ENCODE assay signal across 20 mouse cellular contexts in the genomic region with DNA sequence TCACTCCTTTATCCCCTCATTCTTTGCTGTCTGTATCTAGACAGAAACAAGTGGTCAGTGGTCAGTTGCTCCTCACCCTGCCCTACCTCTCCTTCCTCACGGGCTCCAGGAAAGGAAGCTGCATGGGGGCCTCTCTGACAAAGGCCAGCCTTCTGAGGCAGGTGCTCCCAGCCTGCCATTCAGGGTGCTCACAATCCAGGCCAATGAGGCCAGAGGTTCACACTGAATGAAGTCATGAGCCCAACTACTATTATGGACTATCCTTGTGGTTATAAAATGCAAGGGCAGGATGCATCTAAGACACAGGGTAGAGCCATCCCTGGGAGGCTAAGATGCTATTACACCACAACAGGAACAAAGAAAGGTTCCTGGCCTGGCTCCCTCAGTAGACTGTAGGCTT. TPM values are rescaled to one million over a fixed set of nuclear protein-coding genes. Genes with fewer than 3 reads are reported as not detected.
DNase-seq lines count a peak whose midpoint lies in the region; ATAC-seq and TF ChIP-seq lines count a peak whose summit lies in the region.
"Had no signal": no experiment of that assay in that cellular context is flagged by ENCODE, and none has a peak within 500 bp of the region (broad histone marks: within the 10 kb centered on the region; RNA-seq: fewer than 3 reads in every experiment).

No protein-coding gene starts in this region.

- no peak overlapping the region for H3K4me3 ChIP-seq in embryonic facial prominence, embryonic 14.5 days (ENCODE audit: low read depth, low read length)
- H3K4me3 ChIP-seq in embryonic facial prominence, embryonic 10.5 days, result no peak overlapping the region
- no peak overlapping the region for H3K4me3 ChIP-seq in heart, embryonic 15.5 days
- H3K4me3 ChIP-seq in kidney, postnatal 0 days (replicated peaks; ENCODE audit: low read depth, low read length), result no peak overlapping the region
- no peak overlapping the region for H3K4me3 ChIP-seq in midbrain, embryonic 10.5 days
- no peak overlapping the region for H3K4me3 ChIP-seq in midbrain, embryonic 15.5 days
- H3K4me3 ChIP-seq: forebrain, embryonic 12.5 days; hindbrain, embryonic 15.5 days; intestine, embryonic 15.5 days; limb, embryonic 10.5 days; neural tube, embryonic 12.5 days had no signal

- no peak for TF ChIP-seq CTCF in kidney, postnatal 0 days (IDR thresholded peaks at IDR 0.05; ENCODE audit: low read depth)

- no peaks in the 10 kb centered on the region for H3K9me3 ChIP-seq in embryonic facial prominence, embryonic 14.5 days (ENCODE audit: control insufficient read depth, low read length)
- H3K9me3 ChIP-seq in embryonic facial prominence, embryonic 10.5 days, result no peaks in the 10 kb centered on the region
- no peaks in the 10 kb centered on the region for H3K9me3 ChIP-seq in heart, embryonic 15.5 days (replicated peaks)
- H3K9me3 ChIP-seq in kidney, postnatal 0 days (replicated peaks; ENCODE audit: low read length), result no peaks in the 10 kb centered on the region
- no peaks in the 10 kb centered on the region for H3K9me3 ChIP-seq in midbrain, embryonic 10.5 days (replicated peaks)
- no peaks in the 10 kb centered on the region for H3K9me3 ChIP-seq in midbrain, embryonic 15.5 days
- H3K9me3 ChIP-seq: forebrain, embryonic 12.5 days; hindbrain, embryonic 15.5 days; intestine, embryonic 15.5 days; limb, embryonic 10.5 days; neural tube, embryonic 12.5 days had no signal

- ATAC-seq in embryonic facial prominence, embryonic 14.5 days (ENCODE audit: low read depth), result no peak
- no peak for ATAC-seq in heart, embryonic 15.5 days (replicated peaks; ENCODE audit: insufficient number of reproducible peaks, insufficient read depth, low FRiP score, low read depth)
- ATAC-seq in kidney, postnatal 0 days (replicated peaks; ENCODE audit: low FRiP score, low read depth), result no peak
- no peak for ATAC-seq in midbrain, embryonic 15.5 days (replicated peaks)
- ATAC-seq: intestine, embryonic 15.5 days had no signal

- WGBS in embryonic facial prominence, embryonic 14.5 days, result 67% methylated on average over 1 of the region's 1 CpGs
- 70% methylated on average over 1 of the region's 1 CpGs for WGBS in embryonic facial prominence, embryonic 10.5 days
- WGBS in heart, embryonic 15.5 days, result 50% methylated on average over 1 of the region's 1 CpGs
- 68% methylated on average over 1 of the region's 1 CpGs for WGBS in kidney, postnatal 0 days
- 71% methylated on average over 1 of the region's 1 CpGs for WGBS in midbrain, embryonic 10.5 days
- WGBS in midbrain, embryonic 15.5 days, result 71% methylated on average over 1 of the region's 1 CpGs

- no peak for DNase-seq in embryonic facial prominence, embryonic 14.5 days (ENCODE audit: low spot score)
- DNase-seq in embryonic facial prominence, embryonic 10.5 days (ENCODE audit: low spot score), result no peak
- DNase-seq in heart, postnatal 14 days, result no peak
- no peak for DNase-seq in kidney, postnatal 0 days (ENCODE audit: low spot score)
- DNase-seq in kidney, postnatal 36 days, result no peak
- no peak for DNase-seq in midbrain, embryonic 10.5 days (ENCODE audit: low spot score)
- DNase-seq: cerebellum, adult 8-10 months; right cerebral cortex, adult 18-20 months; thymus, postnatal 25 days had no signal

- no peaks in the 10 kb centered on the region for H3K4me1 ChIP-seq in embryonic facial prominence, embryonic 14.5 days (ENCODE audit: control insufficient read depth, insufficient read depth, low read length)
- H3K4me1 ChIP-seq in embryonic facial prominence, embryonic 10.5 days, result peaks cover 13% of the 10 kb centered on the region
- peaks cover 17% of the 10 kb centered on the region for H3K4me1 ChIP-seq in heart, embryonic 15.5 days (replicated peaks)
- H3K4me1 ChIP-seq in kidney, postnatal 0 days (replicated peaks; ENCODE audit: insufficient read depth, low read length), result peaks cover 9% of the 10 kb centered on the region; the same call in 1 of the 2 replicates
- no peaks in the 10 kb centered on the region; the same call in 1 of the 2 replicates for H3K4me1 ChIP-seq in midbrain, embryonic 10.5 days
- no peaks in the 10 kb centered on the region for H3K4me1 ChIP-seq in midbrain, embryonic 15.5 days
- H3K4me1 ChIP-seq: forebrain, embryonic 12.5 days; hindbrain, embryonic 15.5 days; neural tube, embryonic 12.5 days had no signal

- H3K36me3 ChIP-seq in embryonic facial prominence, embryonic 14.5 days (ENCODE audit: control insufficient read depth, insufficient read depth, low read length), result no peaks in the 10 kb centered on the region
- no peaks in the 10 kb centered on the region for H3K36me3 ChIP-seq in embryonic facial prominence, embryonic 10.5 days (replicated peaks)
- H3K36me3 ChIP-seq in heart, embryonic 15.5 days, result no peaks in the 10 kb centered on the region
- H3K36me3 ChIP-seq in kidney, postnatal 0 days (ENCODE audit: insufficient read depth, low read length), result no peaks in the 10 kb centered on the region
- H3K36me3 ChIP-seq in midbrain, embryonic 10.5 days, result no peaks in the 10 kb centered on the region
- H3K36me3 ChIP-seq in midbrain, embryonic 15.5 days (replicated peaks), result no peaks in the 10 kb centered on the region
- H3K36me3 ChIP-seq: forebrain, embryonic 12.5 days; hindbrain, embryonic 15.5 days; intestine, embryonic 15.5 days; limb, embryonic 10.5 days; neural tube, embryonic 12.5 days had no signal

- no peaks in the 10 kb centered on the region; the same call in 1 of the 2 replicates for H3K27me3 ChIP-seq in embryonic facial prominence, embryonic 14.5 days (replicated peaks; ENCODE audit: control insufficient read depth, insufficient read depth, low read length)
- no peaks in the 10 kb centered on the region for H3K27me3 ChIP-seq in embryonic facial prominence, embryonic 10.5 days (replicated peaks; ENCODE audit: low read depth, poor library complexity, severe bottlenecking)
- no peaks in the 10 kb centered on the region for H3K27me3 ChIP-seq in heart, embryonic 15.5 days
- H3K27me3 ChIP-seq in kidney, postnatal 0 days (ENCODE audit: insufficient read depth, low read length), result no peaks in the 10 kb centered on the region
- H3K27me3 ChIP-seq in midbrain, embryonic 10.5 days (ENCODE audit: low read depth, poor library complexity, severe bottlenecking), result no peaks in the 10 kb centered on the region
- H3K27me3 ChIP-seq in midbrain, embryonic 15.5 days (replicated peaks), result no peaks in the 10 kb centered on the region
- H3K27me3 ChIP-seq: forebrain, embryonic 12.5 days; hindbrain, embryonic 15.5 days; intestine, embryonic 15.5 days; neural tube, embryonic 12.5 days had no signal

- no peak overlapping the region for H3K9ac ChIP-seq in embryonic facial prominence, embryonic 14.5 days (ENCODE audit: low read depth, low read length)
- H3K9ac ChIP-seq in heart, embryonic 15.5 days, result no peak overlapping the region
- no peak overlapping the region for H3K9ac ChIP-seq in kidney, postnatal 0 days (ENCODE audit: low read depth, low read length)
- no peak overlapping the region for H3K9ac ChIP-seq in midbrain, embryonic 15.5 days
- H3K9ac ChIP-seq: forebrain, embryonic 12.5 days; hindbrain, embryonic 15.5 days; intestine, embryonic 15.5 days; liver, embryonic 14.5 days; neural tube, embryonic 12.5 days had no signal

- intact Hi-C loops in heart, postnatal 14 days (cut with DNase I), result no loop called here

- H3K4me2 ChIP-seq in embryonic facial prominence, embryonic 14.5 days (ENCODE audit: low read depth, low read length), result no peak overlapping the region
- no peak overlapping the region for H3K4me2 ChIP-seq in heart, embryonic 15.5 days
- no peak overlapping the region for H3K4me2 ChIP-seq in kidney, postnatal 0 days (ENCODE audit: low read length)
- H3K4me2 ChIP-seq in midbrain, embryonic 15.5 days, result no peak overlapping the region
- H3K4me2 ChIP-seq: forebrain, embryonic 12.5 days; hindbrain, embryonic 15.5 days; intestine, embryonic 15.5 days; midbrain, embryonic 11.5 days; neural tube, embryonic 12.5 days had no signal

- 0 out of 2 replicates have a peak overlapping the region, but pooled peaks have one; percentile 13 for H3K27ac ChIP-seq in embryonic facial prominence, embryonic 14.5 days (replicated peaks; ENCODE audit: low read depth, low read length)
- H3K27ac ChIP-seq in embryonic facial prominence, embryonic 10.5 days (replicated peaks), result no peak overlapping the region
- H3K27ac ChIP-seq in heart, embryonic 15.5 days, result peak overlapping the region; percentile 90
- H3K27ac ChIP-seq in kidney, postnatal 0 days, result peak overlapping the region; percentile 94
- peak overlapping the region; percentile 1; the same call in 1 of the 2 replicates for H3K27ac ChIP-seq in midbrain, embryonic 10.5 days (replicated peaks)
- H3K27ac ChIP-seq in midbrain, embryonic 15.5 days, result no peak overlapping the region
- H3K27ac ChIP-seq: forebrain, embryonic 12.5 days; hindbrain, embryonic 15.5 days; intestine, embryonic 15.5 days; liver, embryonic 14.5 days; macrophage; neural tube, embryonic 12.5 days had no signal

RNA-seq across cellular contexts. Expression of gene Sh3tc1, which starts 9.2 kb away (rescaled TPM):
- polyA plus RNA-seq in embryonic facial prominence, embryonic 14.5 days (2014; fragmentation: Nextera tagmentation; extraction: Ambion mirVana), result 5.1 and 5.3 TPM in 2 replicates
- polyA plus RNA-seq in embryonic facial prominence, embryonic 10.5 days (2016; fragmentation: Nextera tagmentation; extraction: Ambion mirVana), result 3.7 and 4.3 TPM in 2 replicates
- polyA plus RNA-seq in heart, embryonic 15.5 days (2015; fragmentation: Nextera tagmentation; extraction: Ambion mirVana), result 8.6 and 10.9 TPM in 2 replicates
- 10 to 100 TPM in 1 of 2 experiments, 1 to 10 TPM in 1; 9.8 to 10.6 TPM for total RNA-seq in heart, postnatal 14 days (2021)
- 19.0 and 21.4 TPM in 2 replicates for polyA plus RNA-seq in kidney, postnatal 0 days (2015; fragmentation: Nextera tagmentation; extraction: Ambion mirVana)
- polyA plus RNA-seq in midbrain, embryonic 10.5 days (2016; fragmentation: Nextera tagmentation; extraction: Ambion mirVana), result 3.6 and 3.8 TPM in 2 replicates
- 2.5 and 3.5 TPM in 2 replicates for polyA plus RNA-seq in midbrain, embryonic 15.5 days (2015; fragmentation: Nextera tagmentation; extraction: Ambion mirVana)

RNA-seq across cellular contexts. Expression of gene Ablim2, which starts 27.1 kb away (rescaled TPM):
- polyA plus RNA-seq in embryonic facial prominence, embryonic 14.5 days (2014; fragmentation: Nextera tagmentation; extraction: Ambion mirVana), result 3.4 and 5.4 TPM in 2 replicates
- 0.38 and 0.51 TPM in 2 replicates for polyA plus RNA-seq in embryonic facial prominence, embryonic 10.5 days (2016; fragmentation: Nextera tagmentation; extraction: Ambion mirVana)
- 4.3 and 5.3 TPM in 2 replicates for polyA plus RNA-seq in heart, embryonic 15.5 days (2015; fragmentation: Nextera tagmentation; extraction: Ambion mirVana)
- total RNA-seq in heart, postnatal 14 days (2021), result 10 to 100 TPM; 12.2 to 17.5 TPM
- polyA plus RNA-seq in kidney, postnatal 0 days (2015; fragmentation: Nextera tagmentation; extraction: Ambion mirVana), result 3.2 and 3.9 TPM in 2 replicates
- polyA plus RNA-seq in midbrain, embryonic 10.5 days (2016; fragmentation: Nextera tagmentation; extraction: Ambion mirVana), result 0.62 and 0.84 TPM in 2 replicates
- 21.3 and 25.7 TPM in 2 replicates for polyA plus RNA-seq in midbrain, embryonic 15.5 days (2015; fragmentation: Nextera tagmentation; extraction: Ambion mirVana)
- total RNA-seq: monocyte, adult 5-6 weeks had no signal

RNA-seq across cellular contexts. Expression of gene Htra3, which starts 51.0 kb away (rescaled TPM):
- polyA plus RNA-seq in embryonic facial prominence, embryonic 14.5 days (2014; fragmentation: Nextera tagmentation; extraction: Ambion mirVana), result 42.5 and 46.4 TPM in 2 replicates
- polyA plus RNA-seq in embryonic facial prominence, embryonic 10.5 days (2016; fragmentation: Nextera tagmentation; extraction: Ambion mirVana), result 4.2 and 5.4 TPM in 2 replicates
- polyA plus RNA-seq in heart, embryonic 15.5 days (2015; fragmentation: Nextera tagmentation; extraction: Ambion mirVana), result 14.7 and 22.2 TPM in 2 replicates
- 100 to 1,000 TPM; 108 to 149 TPM for total RNA-seq in heart, postnatal 14 days (2021)
- 22.4 and 24.6 TPM in 2 replicates for polyA plus RNA-seq in kidney, postnatal 0 days (2015; fragmentation: Nextera tagmentation; extraction: Ambion mirVana)
- polyA plus RNA-seq in midbrain, embryonic 10.5 days (2016; fragmentation: Nextera tagmentation; extraction: Ambion mirVana), result 5.2 and 7.6 TPM in 2 replicates
- 14.9 and 15.2 TPM in 2 replicates for polyA plus RNA-seq in midbrain, embryonic 15.5 days (2015; fragmentation: Nextera tagmentation; extraction: Ambion mirVana)
- total RNA-seq: monocyte, adult 5-6 weeks had no signal

Comparison
In these comparisons a context has a peak if more than half of its experiments do, and no peak if none do; other contexts are left out.
1. H3K27ac ChIP-seq: peak in embryonic facial prominence, embryonic 14.5 days (single experiment), heart, embryonic 15.5 days (single experiment), kidney, postnatal 0 days (single experiment) and midbrain, embryonic 10.5 days (single experiment); none in embryonic facial prominence, embryonic 10.5 days (single experiment) and midbrain, embryonic 15.5 days (single experiment).